Mouse (Mus musculus): ENCODE data around the gene Ubqlnl.

Ubqlnl gene

DNA sequence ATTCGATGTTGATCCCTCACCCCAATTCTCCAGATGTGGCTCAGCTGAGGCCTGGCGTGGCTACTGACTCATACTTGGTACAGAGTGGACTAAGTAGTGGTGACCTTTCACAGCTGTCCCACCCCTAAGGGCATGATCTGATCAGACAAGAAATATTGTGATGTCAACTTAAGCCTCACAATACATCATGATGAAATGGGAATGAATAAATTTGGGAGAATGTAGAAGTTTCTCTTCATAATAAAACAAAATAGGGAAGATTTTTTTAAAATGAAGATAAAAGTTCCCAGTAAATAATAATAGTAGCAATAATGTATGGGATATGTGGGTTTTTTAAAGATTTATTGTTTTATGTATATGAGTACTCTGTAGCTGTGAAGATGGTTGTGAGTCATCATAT is at the start of gene Ubqlnl:
Gene Ubqlnl (minus strand): TSS at position 101 of the 400 bp plus-strand sequence.
- no peak for DNase-seq (ENCODE audit: low read depth, low spot score)

DNA sequence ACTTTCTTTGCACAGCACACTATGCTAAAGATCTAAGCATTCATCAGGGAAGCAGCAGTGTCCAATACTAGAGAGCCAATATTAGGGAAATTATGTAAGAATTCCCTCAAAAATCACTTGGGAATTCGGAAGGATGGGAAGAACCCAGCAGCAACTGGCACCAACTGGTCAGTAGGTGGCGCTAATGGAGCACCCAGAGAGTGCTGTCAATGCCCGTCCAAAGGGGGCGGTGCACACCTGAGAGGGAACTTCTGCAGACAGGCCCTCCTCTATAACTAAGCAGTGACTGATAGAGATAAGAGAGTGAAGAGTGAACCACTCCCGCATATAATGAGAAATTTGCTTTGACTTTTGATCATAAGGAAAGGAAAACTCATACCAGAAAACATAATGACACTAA is 49.5 kb upstream of the Ubqlnl start:
- peak; percentile 21 for DNase-seq (ENCODE audit: low read depth, low spot score)

DNA sequence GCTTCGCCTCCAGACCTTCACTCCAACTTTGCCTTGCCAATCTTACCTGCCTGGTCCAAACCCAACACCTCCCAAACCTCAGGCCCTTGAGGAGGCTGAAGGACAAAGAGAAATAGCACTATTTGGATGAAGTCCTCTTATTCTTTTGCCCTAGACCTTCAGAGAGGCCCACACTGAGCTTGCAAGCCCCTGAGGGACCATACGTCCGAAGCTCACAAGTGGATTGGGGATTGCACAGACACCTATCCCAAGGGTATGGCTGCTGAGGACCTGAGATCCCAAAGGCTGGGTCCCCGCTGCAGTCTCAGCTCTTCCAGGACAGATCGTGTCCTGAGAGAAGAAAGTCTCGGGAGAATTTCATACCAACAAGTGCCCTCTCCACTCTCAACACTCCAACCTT is 45.5 kb upstream of the Ubqlnl start, which contains the start of gene Olfr649:
Gene Olfr649 (minus strand): TSS at position 101 of the 400 bp plus-strand sequence.
- DNase-seq (ENCODE audit: low read depth, low spot score) = no peak

DNA sequence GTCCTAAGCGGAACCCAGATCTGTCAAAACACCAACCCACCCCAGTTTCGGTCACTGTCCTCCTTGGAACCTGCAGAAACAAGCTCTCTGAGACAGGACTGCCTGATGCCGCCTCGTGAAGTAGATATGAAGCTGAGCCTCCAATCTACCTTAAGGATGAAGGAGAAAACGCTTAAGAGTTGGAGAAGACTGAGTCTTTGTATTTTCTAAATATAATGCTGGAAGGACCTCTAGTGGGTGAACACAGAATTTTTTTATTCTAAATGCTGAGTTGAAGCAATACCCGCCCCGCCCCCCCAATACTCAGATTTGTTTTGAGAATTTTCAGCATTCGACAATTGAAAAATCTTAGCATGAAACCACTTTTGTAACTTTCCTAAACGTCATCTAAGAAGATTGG is 40.9 kb upstream of the Ubqlnl start:
- no peak for DNase-seq (ENCODE audit: low read depth, low spot score)

DNA sequence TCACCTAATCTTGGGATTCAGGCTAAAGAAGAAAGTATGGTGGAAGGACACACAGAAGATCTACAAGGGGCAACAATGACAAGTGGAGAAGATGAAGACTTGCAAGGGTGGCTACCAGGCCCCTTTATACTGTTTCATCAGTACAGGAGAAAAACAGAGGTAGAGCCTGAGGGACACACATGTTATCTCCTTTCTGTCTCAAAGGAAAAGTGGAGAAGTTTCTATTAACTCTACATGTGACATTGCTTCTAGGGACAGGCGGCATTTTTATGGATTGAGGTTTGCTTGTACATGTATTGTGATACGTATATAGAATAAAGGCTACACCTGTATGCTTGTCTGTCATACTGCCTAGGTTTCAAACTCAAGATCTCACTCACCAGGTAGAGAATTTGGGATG is 32.9 kb upstream of the Ubqlnl start, which contains the start of gene Olfr648:
Gene Olfr648 (minus strand): TSS at position 101 of the 400 bp plus-strand sequence.
- no peak for DNase-seq (ENCODE audit: low read depth, low spot score)

DNA sequence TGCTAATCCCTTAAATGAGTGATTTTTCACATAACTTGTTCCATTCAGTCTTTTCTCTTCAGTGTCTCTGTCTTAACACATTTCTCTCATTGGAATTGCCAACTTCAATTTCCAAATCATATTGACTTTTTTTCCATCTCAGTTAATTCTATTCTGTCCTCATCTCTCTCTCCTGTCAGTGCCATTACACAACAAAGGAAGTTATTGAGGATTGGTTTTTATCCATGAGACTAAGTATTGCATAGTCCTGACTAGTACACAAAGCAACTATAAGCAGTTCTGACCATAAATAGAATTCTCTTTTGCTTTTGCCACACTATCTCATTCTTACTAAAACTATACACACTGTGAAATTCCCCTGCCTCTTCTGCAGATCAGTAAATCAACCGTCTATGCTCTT is 28.7 kb upstream of the Ubqlnl start:
- DNase-seq (ENCODE audit: low read depth, low spot score) = no peak

DNA sequence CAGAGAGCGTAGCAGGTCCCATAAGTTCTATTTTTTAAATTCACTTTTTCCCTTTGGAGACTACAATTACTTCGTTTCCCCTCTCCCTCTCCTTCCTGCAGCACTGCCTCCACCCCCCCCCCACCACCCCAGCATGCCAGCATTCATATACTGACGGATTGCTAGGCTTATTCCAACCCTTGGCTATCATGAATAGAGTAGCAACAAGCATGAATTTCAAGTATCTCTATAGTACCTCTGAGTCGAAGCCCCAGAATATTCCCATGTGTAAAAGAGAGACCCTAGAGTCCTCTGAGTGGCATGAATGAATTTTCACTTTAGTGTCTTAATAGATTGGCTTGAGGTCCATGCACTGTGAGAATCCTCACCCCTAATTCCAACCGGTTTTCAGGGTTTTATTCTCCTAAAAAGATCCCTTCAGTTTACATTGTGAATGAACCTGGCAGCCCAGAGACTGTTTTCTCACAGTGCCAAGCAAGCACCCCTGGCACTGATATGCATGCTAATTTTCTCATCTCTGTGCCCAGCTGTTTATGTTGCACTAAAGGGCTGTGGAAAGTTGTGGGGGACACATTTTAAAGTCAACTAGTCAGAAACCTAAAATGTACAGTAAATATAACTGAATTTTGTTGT is 28.2 kb upstream of the Ubqlnl start:
- DNase-seq (ENCODE audit: low read depth, low spot score) = no peak

DNA sequence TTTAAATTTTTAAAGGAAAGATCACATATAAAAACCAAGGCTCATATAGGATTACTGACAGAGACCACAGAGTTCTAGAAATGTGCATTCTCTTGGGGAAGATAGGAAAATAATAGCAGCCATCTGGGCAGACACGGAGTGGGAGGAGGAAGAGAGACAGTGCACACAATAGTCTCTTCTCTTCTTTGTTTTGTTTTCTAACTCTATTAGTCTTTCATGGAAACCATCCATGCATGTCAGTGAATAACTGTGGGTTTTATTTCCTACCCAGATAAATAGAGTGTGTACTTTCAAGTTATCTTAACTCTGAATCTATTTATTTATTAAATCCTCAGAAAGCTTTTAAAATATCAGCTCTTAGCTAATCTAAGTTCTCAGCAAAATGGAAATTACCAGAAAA is 24.7 kb upstream of the Ubqlnl start:
- no peak for DNase-seq (ENCODE audit: low read depth, low spot score)

DNA sequence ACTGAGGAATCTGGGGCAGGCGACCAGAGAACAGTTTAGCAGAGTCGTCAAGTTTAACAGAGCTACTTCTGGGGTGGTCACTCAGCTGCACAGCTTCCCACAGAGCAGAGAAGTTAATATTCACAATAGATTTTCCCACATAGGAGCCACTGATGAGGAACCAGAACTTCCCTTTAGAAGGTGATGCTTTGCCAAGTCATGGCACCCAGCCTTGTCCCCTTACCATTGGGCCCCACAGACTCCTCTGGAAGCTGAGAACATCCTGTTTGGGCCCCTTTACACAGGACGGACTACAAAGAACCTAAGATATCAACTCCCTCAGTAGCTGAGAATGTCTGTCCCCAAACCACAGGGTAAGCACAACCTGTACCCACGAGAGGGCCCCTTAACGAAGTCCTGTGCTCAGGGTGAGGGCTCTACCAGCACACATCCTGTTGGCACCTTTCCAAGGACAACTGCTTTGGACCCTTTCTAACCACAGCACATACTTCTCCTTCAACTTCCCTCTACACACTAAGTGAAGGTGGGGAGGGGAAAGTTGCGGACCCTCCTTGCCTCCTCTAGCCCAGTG is 19.4 kb upstream of the Ubqlnl start:
- DNase-seq (ENCODE audit: low read depth, low spot score) = no peak

DNA sequence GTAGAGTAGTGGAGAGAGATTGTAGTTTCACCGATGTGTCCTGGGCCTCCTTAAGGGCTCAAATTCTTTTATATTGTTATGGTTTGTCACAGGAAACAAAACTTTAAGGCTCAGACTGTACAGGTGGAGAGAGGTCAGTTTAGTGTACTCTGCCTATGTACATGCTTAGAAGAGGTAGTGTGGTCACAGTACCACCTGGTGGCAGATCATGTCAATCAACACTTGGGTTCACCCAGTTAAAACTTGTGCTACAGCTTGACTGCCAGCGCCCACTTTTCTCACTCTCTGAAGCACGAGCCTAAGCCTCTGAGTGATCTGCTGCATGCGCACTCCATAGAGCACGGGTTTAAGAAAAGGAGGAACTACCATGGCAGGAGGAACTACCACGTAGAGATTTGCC is 16.7 kb upstream of the Ubqlnl start:
- no peak for DNase-seq (ENCODE audit: low read depth, low spot score)

DNA sequence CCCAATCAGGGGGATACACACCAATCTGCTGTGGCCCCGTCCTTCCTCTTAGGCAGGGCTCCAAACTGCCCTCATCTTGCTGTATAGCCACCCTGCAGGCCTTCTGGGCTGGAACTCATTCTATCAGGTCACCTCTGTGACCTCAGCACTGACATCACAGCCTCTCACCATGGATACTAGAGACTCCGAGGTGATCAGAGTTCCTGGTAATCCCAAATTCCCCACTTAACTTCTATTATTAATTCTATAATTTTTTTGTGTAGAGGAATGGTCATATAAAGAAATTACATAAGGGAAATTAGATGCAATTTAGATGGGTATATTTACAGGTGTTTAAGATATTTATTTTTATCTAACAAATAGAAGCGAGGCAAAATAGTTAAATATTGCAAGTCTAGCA is 7.2 kb downstream of the Ubqlnl start, which contains the start of gene Ubqln3:
Gene Ubqln3 (minus strand): TSS at position 101 of the 400 bp plus-strand sequence.
- no peak for DNase-seq (ENCODE audit: low read depth, low spot score)

DNA sequence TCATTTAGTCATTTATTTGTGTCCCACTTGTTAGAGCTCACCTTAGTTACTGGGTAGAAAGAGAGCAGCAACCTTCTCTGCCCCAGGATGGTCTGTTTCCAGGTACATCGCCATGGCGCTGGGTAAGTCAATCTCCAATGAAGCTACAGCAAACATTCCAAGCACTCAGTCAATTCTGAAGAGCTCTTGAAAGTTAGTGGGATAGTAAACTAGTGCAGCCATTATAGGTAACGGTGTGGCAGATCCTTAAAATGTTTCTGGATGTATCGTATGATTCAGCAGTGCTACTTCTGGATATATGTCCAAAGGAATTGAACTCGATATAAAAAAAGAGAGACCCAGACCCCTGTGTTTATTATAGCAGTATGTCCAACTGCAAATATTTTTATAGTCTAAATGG is 13.1 kb downstream of the Ubqlnl start, which contains the start of gene Olfr643:
Gene Olfr643 (minus strand): TSS at position 101 of the 400 bp plus-strand sequence.
- no peak for DNase-seq (ENCODE audit: low read depth, low spot score)

DNA sequence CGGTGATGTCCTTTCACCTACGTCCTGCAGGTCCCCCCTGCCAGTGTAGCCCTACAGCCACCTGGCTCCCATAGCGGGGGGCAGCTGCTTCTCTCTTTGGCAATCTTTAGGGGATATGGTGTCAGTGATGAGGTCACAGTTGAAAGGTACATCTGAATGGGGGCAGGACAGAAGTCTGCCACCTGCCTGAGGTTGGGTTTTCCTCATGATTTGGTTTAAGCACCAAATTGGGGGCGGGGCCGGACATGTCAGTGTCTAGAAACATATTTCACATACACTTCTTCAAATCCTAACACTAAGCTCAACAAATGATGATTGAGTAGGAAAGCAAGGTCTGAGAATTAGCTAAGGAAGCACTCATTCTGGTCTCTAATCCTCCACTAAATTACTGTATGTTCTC is 20.6 kb downstream of the Ubqlnl start, which contains the start of gene Ubqln5:
Gene Ubqln5 (minus strand): TSS at position 101 of the 400 bp plus-strand sequence.
- no peak for DNase-seq (ENCODE audit: low read depth, low spot score)

DNA sequence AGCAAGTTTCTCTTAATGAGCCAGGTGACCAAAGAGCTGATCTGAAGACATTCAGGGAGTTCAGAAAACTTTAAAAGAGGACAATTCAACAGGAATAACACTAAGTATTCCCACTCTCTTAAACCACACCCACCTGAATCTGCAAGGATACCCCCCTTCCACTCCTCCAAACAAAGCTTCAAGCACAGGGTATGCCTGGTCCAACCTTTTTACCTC is 45.7 kb downstream of the Ubqlnl start, which contains the start of gene Olfr646:
Gene Olfr646 (plus strand): TSS at position 117 of the 216 bp plus-strand sequence.
- DNase-seq (ENCODE audit: low read depth, low spot score) = no peak

DNA sequence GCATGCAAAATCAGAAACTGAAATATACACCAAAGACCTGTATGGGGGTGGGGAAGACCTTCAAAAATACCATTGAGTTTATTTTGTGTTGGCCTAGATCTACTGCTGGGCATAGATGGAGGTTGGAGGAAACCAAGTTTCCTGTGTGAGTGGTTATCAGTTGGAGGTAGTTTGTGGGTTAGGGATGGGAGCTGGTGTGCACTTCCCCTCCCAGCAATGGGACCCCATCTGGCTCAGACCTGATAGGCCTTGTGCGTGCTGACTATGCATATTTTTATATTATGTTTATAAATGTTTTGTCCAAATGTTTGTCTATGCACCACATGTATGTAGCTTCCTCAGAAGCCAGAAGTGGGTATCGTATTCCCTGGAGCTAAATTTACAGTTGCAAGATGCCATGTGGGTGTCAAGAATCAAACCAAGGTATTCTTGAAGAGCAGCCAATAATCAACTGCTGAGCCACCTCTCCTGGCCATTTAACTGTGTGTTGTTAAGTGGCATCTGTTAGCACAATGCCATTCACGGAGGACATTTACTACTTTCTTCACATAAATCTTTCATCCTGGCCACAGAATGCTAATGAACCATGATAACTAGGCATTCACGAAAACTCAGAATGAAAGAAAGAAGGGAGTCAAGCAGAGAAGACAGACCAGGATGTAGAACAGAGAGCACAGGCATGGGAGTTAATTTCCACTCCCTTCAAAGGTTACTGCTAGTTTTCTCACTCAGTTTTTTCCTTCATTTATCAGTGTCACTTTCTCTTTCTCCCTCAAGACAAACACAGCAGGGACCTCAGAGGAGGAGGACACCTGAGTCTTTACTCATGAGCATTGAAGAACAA is 46.2 kb downstream of the Ubqlnl start:
- DNase-seq (ENCODE audit: low read depth, low spot score) = no peak
